Mouse (Mus musculus) adrenal gland, adult 2 months (tissue): Measurements from ENCODE around the gene Dtx4. TPM values are rescaled to one million over a fixed set of nuclear protein-coding genes. Genes with fewer than 3 reads are reported as not detected.
"Not testable (repeated sequence)": the region's sequence is repeated elsewhere in the genome, so short reads cannot be mapped to it uniquely, and the experiment has no call there.

Experiments
- DNase-seq: peaks from one replicate; pipeline ENCODE4 v3.0.0; 2021
- long read RNA-seq: library from polyadenylated mRNA; stranded (forward); transcript quantifications from one replicate; pipeline ENCODE4 v2.0.0, GENCODE M21; 2021
- polyA plus RNA-seq: library from polyadenylated mRNA; depleted of rRNA; stranded (reverse); fragments of >200 nt; gene quantifications from 2 replicates; pipeline ENCODE4 v1.2.3, GENCODE M21; 2012; rRNA removed
- total RNA-seq, 2 experiments: library from RNA; stranded (reverse); gene quantifications; 2 replicates each; pipeline ENCODE4 v1.2.3; 2021

The Dtx4 gene
- total RNA-seq, result 10 to 100 TPM; 16.7 to 24.2 TPM
- polyA plus RNA-seq, result 9.2 and 10.8 TPM in 2 replicates
- long read RNA-seq, full-length matches to known transcripts, result 4 of 12 reads
- long read RNA-seq, partial matches to known transcripts, result 3 of 12 reads
- long read RNA-seq, other reads (novel, unspliced or antisense), result 5 of 12 reads

GRCm38 (mm10) chr19:12501370-12502347 lies at the start of gene Dtx4:
Gene Dtx4 (minus strand): TSS chr19:12501454.
- DNase-seq, result peak; percentile 95

DNA sequence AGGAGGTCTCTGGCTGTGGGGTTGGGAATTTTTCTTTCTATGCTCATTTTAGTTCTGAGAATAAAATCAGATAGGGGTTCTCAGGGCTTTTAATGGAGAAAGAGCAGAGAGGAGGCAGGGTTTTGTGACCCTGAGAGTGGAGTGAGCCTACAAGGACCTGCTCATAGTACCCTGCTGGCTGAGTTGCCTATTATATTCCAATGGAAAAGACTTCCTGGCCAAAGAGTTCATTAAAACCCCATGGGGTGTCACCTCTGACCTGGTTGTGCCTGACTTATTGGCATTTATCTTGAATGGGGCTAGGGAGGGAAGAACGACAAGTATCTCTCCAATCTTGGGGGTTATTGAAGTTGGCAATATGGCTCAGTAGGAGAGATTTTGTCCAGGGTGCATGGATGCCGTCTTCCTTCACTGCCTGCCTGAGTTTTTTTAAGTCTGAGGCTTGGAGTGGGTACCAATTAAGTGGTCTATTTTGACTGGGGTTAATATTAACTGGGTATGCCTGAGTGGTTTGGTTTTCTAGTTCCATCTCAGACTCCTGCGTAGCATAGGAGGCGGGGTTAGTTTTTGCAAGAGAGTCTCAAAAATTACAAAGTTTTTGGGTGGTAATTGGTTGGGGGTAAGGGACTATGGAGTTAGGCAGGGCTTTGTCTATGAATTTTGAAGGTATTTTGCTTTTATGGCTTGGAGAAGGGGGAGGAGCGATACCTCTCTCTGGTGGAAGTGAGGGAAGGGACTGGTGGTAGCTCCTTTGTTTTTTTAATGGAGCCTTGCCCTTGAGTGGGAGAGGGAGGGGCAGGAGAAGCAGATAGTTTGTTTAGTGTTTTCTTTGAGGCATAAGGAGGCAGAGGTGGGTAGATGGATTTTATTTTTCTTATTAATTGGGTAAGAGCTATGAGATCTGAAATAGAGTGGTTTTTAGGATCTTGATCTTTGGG lies 49.0 kb upstream of the Dtx4 start:
- DNase-seq, result no peak

DNA sequence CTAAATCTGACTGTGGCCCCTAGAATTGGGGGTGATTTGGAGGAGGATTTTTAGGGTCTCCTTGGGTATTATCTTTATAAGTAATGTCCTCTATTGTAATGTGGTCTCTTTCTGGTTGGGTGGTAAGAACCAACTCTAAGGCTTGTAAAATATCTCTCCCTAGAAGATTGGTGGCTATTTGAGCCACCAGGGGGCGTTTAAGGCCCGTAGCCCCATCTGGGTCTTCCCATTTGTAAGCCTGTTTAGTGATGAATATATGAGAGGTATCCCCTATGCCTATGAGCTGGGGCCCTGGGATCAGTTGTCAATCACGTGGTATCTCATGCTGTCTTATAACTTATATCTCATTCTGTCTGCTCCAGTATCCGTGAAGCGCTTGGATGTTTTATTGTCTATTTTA lies 47.9 kb upstream of the Dtx4 start:
- peak; percentile 20 for DNase-seq

GRCm38 (mm10) chr19:12545440-12545839 lies 44.2 kb upstream of the Dtx4 start, which contains the start of gene Fam111a:
Gene Fam111a (plus strand): TSS chr19:12545740.
- not testable (repeated sequence) for DNase-seq

GRCm38 (mm10) chr19:12541644-12542043 lies 40.4 kb upstream of the Dtx4 start:
- no peak for DNase-seq

DNA sequence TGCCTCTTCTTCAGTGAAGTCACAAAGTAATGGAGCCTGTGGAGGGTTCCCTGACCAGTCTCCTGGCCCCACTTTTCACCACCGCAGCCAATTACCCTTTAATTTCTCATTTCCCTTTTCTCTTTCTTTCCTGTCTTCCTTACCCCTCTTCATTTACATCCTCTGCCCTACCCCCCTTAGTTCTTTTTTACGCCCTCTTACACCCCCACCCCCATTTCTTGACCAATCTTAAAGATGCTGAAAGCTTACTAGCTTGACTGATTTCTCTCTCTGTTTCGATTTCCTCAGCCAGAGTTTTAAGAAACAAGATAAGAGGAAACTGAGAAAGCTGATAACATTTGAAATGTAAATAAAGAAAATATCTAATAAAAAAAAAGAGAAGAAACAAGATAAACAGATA lies 39.5 kb upstream of the Dtx4 start:
- DNase-seq, result no peak

GRCm38 (mm10) chr19:12539975-12540374 lies 38.7 kb upstream of the Dtx4 start:
- no peak for DNase-seq

DNA sequence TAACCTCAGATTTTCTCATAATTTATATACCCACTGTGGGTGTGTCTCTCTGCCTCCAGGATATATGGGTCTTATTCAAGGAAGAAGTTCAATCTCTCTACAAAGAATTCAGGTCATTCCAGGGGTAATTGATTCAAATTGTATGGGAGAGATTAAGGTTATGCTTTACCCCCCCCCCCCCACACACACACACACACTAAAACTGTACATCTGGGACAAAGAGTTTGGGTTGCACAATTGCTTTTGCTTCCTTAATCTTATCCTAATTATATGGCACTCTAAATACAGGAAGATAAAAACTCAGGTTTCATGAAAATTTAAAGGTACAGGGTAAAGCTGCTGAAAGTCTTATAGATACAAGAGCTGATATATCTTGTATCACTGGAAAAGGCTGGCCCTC lies 35.9 kb upstream of the Dtx4 start:
- no peak for DNase-seq

GRCm38 (mm10) chr19:12523377-12523776 lies 22.1 kb upstream of the Dtx4 start:
- no peak for DNase-seq

DNA sequence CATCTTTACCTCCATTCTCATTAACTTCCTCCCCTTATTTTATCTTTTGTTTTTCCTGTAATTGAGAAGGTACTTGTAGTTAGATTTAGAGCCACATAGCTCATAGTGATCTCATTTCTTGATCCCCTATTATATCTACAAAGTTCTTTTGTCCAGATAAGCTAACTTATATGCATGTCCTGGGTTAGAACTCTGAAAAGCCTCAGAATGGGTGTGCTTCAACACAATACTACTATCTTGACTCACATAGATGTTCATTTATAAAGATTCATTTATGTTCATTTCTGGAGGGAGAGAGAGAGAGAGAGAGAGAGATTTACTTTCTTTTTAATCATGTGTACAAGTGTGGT lies 17.3 kb upstream of the Dtx4 start:
- no peak for DNase-seq

GRCm38 (mm10) chr19:12517671-12518540 lies 16.7 kb upstream of the Dtx4 start:
- DNase-seq, result peak; percentile 57

DNA sequence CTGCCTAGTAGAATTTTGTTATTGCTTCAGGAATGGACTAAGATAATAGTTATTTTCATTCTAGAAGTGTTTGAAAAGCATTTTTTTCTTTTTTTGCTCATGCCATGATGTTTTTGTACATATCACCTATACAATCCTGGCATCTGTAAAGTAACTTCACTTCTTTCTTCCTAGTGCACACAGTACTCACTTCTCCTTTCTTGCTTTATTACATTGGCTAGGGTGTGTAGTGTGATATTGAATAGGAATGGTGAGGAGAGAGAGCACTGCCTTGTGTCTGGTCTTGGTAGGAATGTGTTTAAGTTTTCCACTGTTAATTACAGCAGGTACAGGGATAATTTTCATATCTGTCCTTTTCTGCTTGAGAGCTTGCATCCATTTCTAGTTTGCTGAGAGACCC lies 13.4 kb upstream of the Dtx4 start:
- DNase-seq, result no peak

DNA sequence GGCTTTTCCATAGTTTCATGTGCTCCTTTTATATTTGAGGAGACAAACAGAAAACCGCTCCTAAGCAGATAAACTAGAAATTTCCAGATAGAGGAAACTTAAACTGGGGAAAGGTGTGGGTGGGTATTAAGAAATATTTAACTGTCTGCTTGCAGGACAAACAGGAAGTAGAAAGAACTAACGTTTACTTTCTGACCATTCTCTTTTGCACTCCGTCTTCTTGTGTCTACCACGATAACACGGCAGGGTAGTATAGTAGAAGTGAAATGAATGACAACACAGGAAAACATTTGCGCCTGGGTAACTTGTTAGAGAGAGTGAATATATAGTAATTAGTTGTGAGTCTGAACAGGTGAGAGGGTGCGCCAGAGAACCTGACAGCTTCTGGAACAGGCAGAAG lies 1.5 kb upstream of the Dtx4 start:
- DNase-seq, result no peak

DNA sequence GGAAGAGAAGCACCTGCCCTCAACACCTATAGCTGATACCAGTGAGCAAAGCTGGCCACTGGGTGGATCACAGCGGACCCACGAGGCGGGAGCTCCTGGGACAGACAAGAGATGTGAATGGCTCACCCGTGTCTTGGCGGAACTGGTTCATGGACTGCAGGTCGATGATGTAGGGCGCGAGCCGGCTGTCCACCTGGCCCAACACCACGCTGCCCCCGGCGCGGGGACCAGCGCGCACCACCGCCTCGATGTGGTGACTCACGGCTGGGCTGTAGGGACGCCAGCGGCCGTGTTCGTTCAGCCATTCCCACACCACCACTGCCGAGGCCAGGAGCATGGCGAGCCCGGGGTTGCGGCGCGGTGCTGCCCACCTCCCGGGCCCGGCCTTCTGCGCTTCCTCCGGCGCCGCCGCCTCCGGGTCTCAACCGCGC lies 358 bp downstream of the Dtx4 start:
- DNase-seq, result peak; percentile 85

GRCm38 (mm10) chr19:12500124-12500523 lies 1.1 kb downstream of the Dtx4 start:
- DNase-seq, result no peak

GRCm38 (mm10) chr19:12499485-12499884 lies 1.8 kb downstream of the Dtx4 start:
- no peak for DNase-seq

DNA sequence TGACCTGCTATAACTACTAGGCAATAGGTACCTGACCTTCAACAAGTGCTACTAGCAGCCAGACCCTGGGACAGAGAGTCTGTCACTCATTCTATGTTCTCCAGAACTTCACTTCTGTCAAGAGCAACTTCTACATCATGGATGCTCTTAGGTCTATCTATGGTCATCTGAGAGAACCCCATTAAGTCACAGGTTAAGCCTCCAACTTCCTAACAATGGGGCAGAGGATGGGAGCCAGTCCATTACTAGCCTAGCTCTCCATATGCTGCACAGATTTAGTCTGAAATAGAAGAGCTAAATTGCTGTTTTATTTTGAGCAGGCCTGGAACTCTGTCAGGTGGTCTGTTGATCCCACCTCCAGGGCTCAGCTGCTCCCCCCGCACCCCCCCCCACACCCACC lies 2.3 kb downstream of the Dtx4 start:
- no peak for DNase-seq

DNA sequence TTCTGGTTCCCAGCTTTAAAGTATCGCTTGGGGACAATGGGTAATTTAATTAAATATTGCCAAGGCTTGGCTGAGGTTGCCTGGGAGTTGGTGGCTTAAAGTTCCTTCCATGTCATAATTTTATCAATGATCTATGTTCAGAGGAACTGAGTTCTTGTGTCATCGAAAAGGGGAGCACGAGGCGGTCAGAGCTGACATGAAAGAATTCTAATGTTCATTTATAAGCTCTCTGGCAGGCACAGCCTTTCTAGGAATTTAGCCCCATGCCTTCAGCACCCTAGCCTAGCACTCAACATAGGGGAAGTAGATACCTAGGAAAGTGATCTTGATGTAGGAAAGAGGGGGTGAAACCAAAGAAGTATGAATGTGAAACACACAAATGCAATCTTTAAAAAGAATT lies 2.9 kb downstream of the Dtx4 start:
- no peak for DNase-seq

DNA sequence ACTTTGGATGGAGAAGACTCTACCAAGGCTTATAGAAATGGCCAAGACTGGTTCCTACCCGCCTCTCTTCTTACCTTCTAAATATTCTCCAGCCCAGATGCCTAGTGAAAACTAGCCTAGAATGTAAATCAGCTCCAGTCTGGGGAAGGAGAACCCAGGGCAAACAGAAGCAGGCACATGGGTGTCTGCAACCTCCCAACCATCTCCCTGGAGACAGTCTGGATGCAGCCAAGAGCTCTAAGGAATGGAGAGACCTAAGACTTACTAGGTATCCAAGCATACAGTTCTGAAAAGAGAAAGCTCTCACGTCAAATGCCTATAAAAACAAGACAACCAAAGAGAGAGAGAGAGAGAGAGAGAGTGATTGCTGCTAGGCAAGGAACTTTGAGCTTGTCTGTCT lies 3.3 kb downstream of the Dtx4 start:
- no peak for DNase-seq

DNA sequence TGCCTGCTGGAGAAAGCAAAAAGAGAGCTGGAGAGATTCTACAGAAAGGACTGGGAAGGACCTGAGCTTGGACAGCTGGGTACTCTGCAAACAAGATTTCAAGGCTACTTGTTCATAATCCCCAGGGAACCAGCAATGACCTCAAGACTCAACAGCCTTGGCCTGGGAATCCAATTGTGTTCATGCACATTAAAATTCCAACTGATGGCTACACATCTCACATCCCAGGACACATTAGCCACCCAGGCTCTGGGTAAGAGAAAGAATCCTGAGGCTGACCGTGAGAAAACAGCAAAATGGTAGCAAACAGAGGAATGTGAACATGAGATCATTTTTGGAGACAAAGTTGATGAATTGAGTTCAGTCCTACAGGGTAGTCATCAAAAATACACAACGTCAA lies 5.0 kb downstream of the Dtx4 start:
- DNase-seq, result no peak

DNA sequence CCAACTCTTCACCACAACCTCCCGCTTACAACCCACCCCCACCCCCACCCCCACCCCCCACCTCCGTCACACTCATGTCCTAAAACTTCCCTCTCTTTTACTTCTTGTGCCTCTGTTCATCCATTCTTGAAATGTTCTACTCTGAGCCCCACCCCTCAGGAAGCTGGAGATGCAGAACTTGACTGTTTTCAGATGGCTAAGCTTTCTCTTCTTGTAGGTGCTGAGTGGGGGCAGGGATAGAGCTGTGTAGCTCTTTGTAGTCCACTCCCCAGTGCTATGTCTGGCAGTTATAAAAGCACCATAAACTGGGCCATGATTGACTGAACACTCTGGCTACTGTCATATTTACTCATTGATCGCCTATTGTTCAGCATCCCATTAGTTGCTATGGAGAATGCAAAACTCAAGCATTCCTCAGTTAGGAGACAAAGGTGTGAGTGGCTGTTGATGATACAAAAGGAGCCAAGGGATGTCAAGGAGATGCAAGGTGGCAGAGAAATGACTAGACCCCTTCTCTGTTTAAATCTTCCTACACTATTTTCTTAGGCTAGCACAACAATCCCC lies 6.2 kb downstream of the Dtx4 start:
- no peak for DNase-seq
